Mouse (Mus musculus): ENCODE measurements around the gene Tbc1d2. TPM values are rescaled to one million over a fixed set of nuclear protein-coding genes. Genes with fewer than 3 reads are reported as not detected.

Tbc1d2 gene
- total and polyA plus RNA-seq, 2 experiments: 0.55 to 0.94 TPM

- no peak for TF ChIP-seq CTCF (IDR thresholded peaks at IDR 0.05; ENCODE audit: low read depth, low read length)
- Histone ChIP-seq H3K79me2 (ENCODE audit: control insufficient read depth, insufficient read depth, low read length) (no peaks in the 10 kb centered on the region), H3K4me3 (ENCODE audit: insufficient read depth, low read depth, low read length) (no peak overlapping the region), H3K27ac (replicated peaks; ENCODE audit: insufficient read depth, low read depth, low read length) (no peak overlapping the region), H3K4me1 (ENCODE audit: control insufficient read depth, insufficient read depth, low read length) (no peaks in the 10 kb centered on the region), H3K27me3 (ENCODE audit: control insufficient read depth, insufficient read depth, low read length) (no peaks in the 10 kb centered on the region), H3K9ac (ENCODE audit: low read depth, low read length) (no peak overlapping the region), H3K36me3 (ENCODE audit: control insufficient read depth, insufficient read depth, low read length) (no peaks in the 10 kb centered on the region)
- WGBS: 87% methylated on average over 14 of the region's 14 CpGs
- no peak for DNase-seq (ENCODE audit: extremely low read depth, low read depth, low spot score)
These were observed 38.3 kb upstream of the Tbc1d2 start for GRCm38 (mm10) chr4:46688213-46688832.

- H3K4me3 ChIP-seq (ENCODE audit: insufficient read depth, low read depth, low read length): no peak overlapping the region
- DNase-seq (ENCODE audit: extremely low read depth, low read depth, low spot score): no peak
- no peaks in the 10 kb centered on the region for H3K27me3 ChIP-seq (ENCODE audit: control insufficient read depth, insufficient read depth, low read length)
- 70% methylated on average over 6 of the region's 6 CpGs for WGBS
- no peaks in the 10 kb centered on the region for H3K79me2 ChIP-seq (ENCODE audit: control insufficient read depth, insufficient read depth, low read length)
- TF ChIP-seq CTCF (IDR thresholded peaks at IDR 0.05; ENCODE audit: low read depth, low read length) (no peak), POLR2A (IDR thresholded peaks at IDR 0.05; ENCODE audit: extremely low read depth, insufficient read depth, low read length) (no peak)
- no peak overlapping the region for H3K9ac ChIP-seq (ENCODE audit: low read depth, low read length)
- H3K27ac ChIP-seq (replicated peaks; ENCODE audit: insufficient read depth, low read depth, low read length): no peak overlapping the region
- no peaks in the 10 kb centered on the region; the same call in 1 of the 2 replicates for H3K36me3 ChIP-seq (ENCODE audit: control insufficient read depth, insufficient read depth, low read length)
- no peaks in the 10 kb centered on the region for H3K4me1 ChIP-seq (ENCODE audit: control insufficient read depth, insufficient read depth, low read length)
These were observed 34.2 kb upstream of the Tbc1d2 start for GRCm38 (mm10) chr4:46684160-46684559.

GRCm38 (mm10) chr4:46676646-46677045, 26.6 kb upstream of the Tbc1d2 start:
- Histone ChIP-seq H3K79me2 (ENCODE audit: control insufficient read depth, insufficient read depth, low read length) (no peaks in the 10 kb centered on the region), H3K4me1 (ENCODE audit: control insufficient read depth, insufficient read depth, low read length) (no peaks in the 10 kb centered on the region), H3K27me3 (ENCODE audit: control insufficient read depth, insufficient read depth, low read length) (no peaks in the 10 kb centered on the region), H3K4me3 (ENCODE audit: insufficient read depth, low read depth, low read length) (no peak overlapping the region), H3K27ac (replicated peaks; ENCODE audit: insufficient read depth, low read depth, low read length) (no peak overlapping the region), H3K36me3 (ENCODE audit: control insufficient read depth, insufficient read depth, low read length) (no peaks in the 10 kb centered on the region; the same call in 1 of the 2 replicates), H3K9ac (ENCODE audit: low read depth, low read length) (no peak overlapping the region)
- DNase-seq (ENCODE audit: extremely low read depth, low read depth, low spot score): no peak
- TF ChIP-seq CTCF (IDR thresholded peaks at IDR 0.05; ENCODE audit: low read depth, low read length) (no peak), POLR2A (IDR thresholded peaks at IDR 0.05; ENCODE audit: extremely low read depth, insufficient read depth, low read length) (no peak)
- WGBS: 81% methylated on average over 3 of the region's 3 CpGs

GRCm38 (mm10) chr4:46675992-46676391, 26.0 kb upstream of the Tbc1d2 start:
- 76% methylated on average over 4 of the region's 4 CpGs for WGBS
- H3K4me3 ChIP-seq (ENCODE audit: insufficient read depth, low read depth, low read length): no peak overlapping the region
- no peak for TF ChIP-seq POLR2A (IDR thresholded peaks at IDR 0.05; ENCODE audit: extremely low read depth, insufficient read depth, low read length)
- TF ChIP-seq CTCF (IDR thresholded peaks at IDR 0.05; ENCODE audit: low read depth, low read length): no peak

GRCm38 (mm10) chr4:46675272-46675785, 25.3 kb upstream of the Tbc1d2 start:
- no peak overlapping the region for H3K9ac ChIP-seq (ENCODE audit: low read depth, low read length)
- no peak for DNase-seq (ENCODE audit: extremely low read depth, low read depth, low spot score)
- no peaks in the 10 kb centered on the region for H3K79me2 ChIP-seq (ENCODE audit: control insufficient read depth, insufficient read depth, low read length)
- no peak overlapping the region for H3K27ac ChIP-seq (replicated peaks; ENCODE audit: insufficient read depth, low read depth, low read length)
- no peak overlapping the region for H3K4me3 ChIP-seq (ENCODE audit: insufficient read depth, low read depth, low read length)
- TF ChIP-seq CTCF (IDR thresholded peaks at IDR 0.05; ENCODE audit: low read depth, low read length) (no peak), POLR2A (IDR thresholded peaks at IDR 0.05; ENCODE audit: extremely low read depth, insufficient read depth, low read length) (no peak)
- no peaks in the 10 kb centered on the region for H3K27me3 ChIP-seq (ENCODE audit: control insufficient read depth, insufficient read depth, low read length)
- no peaks in the 10 kb centered on the region; the same call in 1 of the 2 replicates for H3K36me3 ChIP-seq (ENCODE audit: control insufficient read depth, insufficient read depth, low read length)
- no peaks in the 10 kb centered on the region for H3K4me1 ChIP-seq (ENCODE audit: control insufficient read depth, insufficient read depth, low read length)
- WGBS: 79% methylated on average over 11 of the region's 11 CpGs

More at GRCm38 (mm10) chr4:46675992-46676391, 26.0 kb upstream of the Tbc1d2 start:
- Histone ChIP-seq H3K27me3 (ENCODE audit: control insufficient read depth, insufficient read depth, low read length) (no peaks in the 10 kb centered on the region), H3K27ac (replicated peaks; ENCODE audit: insufficient read depth, low read depth, low read length) (no peak overlapping the region), H3K4me1 (ENCODE audit: control insufficient read depth, insufficient read depth, low read length) (no peaks in the 10 kb centered on the region), H3K79me2 (ENCODE audit: control insufficient read depth, insufficient read depth, low read length) (no peaks in the 10 kb centered on the region), H3K36me3 (ENCODE audit: control insufficient read depth, insufficient read depth, low read length) (no peaks in the 10 kb centered on the region; the same call in 1 of the 2 replicates), H3K9ac (ENCODE audit: low read depth, low read length) (no peak overlapping the region)
- no peak for DNase-seq (ENCODE audit: extremely low read depth, low read depth, low spot score)

GRCm38 (mm10) chr4:46668620-46669019, 18.6 kb upstream of the Tbc1d2 start:
- no peak for DNase-seq (ENCODE audit: extremely low read depth, low read depth, low spot score)
- no peak for TF ChIP-seq CTCF (IDR thresholded peaks at IDR 0.05; ENCODE audit: low read depth, low read length)
- TF ChIP-seq POLR2A (IDR thresholded peaks at IDR 0.05; ENCODE audit: extremely low read depth, insufficient read depth, low read length): no peak
- WGBS: 89% methylated on average over 11 of the region's 11 CpGs
- Histone ChIP-seq H3K27me3 (ENCODE audit: control insufficient read depth, insufficient read depth, low read length) (no peaks in the 10 kb centered on the region), H3K36me3 (ENCODE audit: control insufficient read depth, insufficient read depth, low read length) (no peaks in the 10 kb centered on the region), H3K4me1 (ENCODE audit: control insufficient read depth, insufficient read depth, low read length) (no peaks in the 10 kb centered on the region), H3K27ac (replicated peaks; ENCODE audit: insufficient read depth, low read depth, low read length) (no peak overlapping the region), H3K4me3 (ENCODE audit: insufficient read depth, low read depth, low read length) (no peak overlapping the region), H3K79me2 (ENCODE audit: control insufficient read depth, insufficient read depth, low read length) (no peaks in the 10 kb centered on the region), H3K9ac (ENCODE audit: low read depth, low read length) (no peak overlapping the region)

Measured in liver, adult 2 months (tissue).